Mouse (Mus musculus) olfactory bulb, adult 2 months (tissue): ENCODE data around the gene Snrnp35. TPM values are rescaled to one million over a fixed set of nuclear protein-coding genes. Genes with fewer than 3 reads are reported as not detected.
A peak's percentile ranks its signal among the peaks of the same experiment; 100 is the strongest.

ENCODE experiments used
- H3K27ac ChIP-seq: fragments of 200-500 bp; 2 replicates; pipeline ENCODE4 v1.5.1; 2012; ENCODE audit warnings: low read depth, low read length; ENCODE audit not compliant: insufficient read depth
- H3K4me1 ChIP-seq: fragments of 200-500 bp; 2 replicates; pipeline ENCODE4 v1.6.1; 2012; ENCODE audit warnings: low read length; ENCODE audit not compliant: control insufficient read depth, insufficient read depth
- H3K4me3 ChIP-seq: fragments of 200-500 bp; 2 replicates; pipeline ENCODE4 v1.5.1; 2012; ENCODE audit warnings: mild to moderate bottlenecking, low read depth, low read length, moderate library complexity; ENCODE audit not compliant: insufficient read depth
- CTCF ChIP-seq: fragments of 200-500 bp; IDR thresholded peaks from 2 replicates; pipeline ENCODE4 v1.5.1; 2012; ENCODE audit warnings: low read depth, mild to moderate bottlenecking, low read length, moderate library complexity; ENCODE audit not compliant: insufficient read depth
- POLR2A ChIP-seq: fragments of 200-500 bp; IDR thresholded peaks from 2 replicates; pipeline ENCODE4 v1.6.1; 2012; ENCODE audit warnings: mild to moderate bottlenecking, low read depth, low read length, moderate library complexity; ENCODE audit not compliant: insufficient read depth
- WGBS: fragments of 180-500 bp; shearing (Covaris S2); methylation state at CpG from one replicate; pipeline ENCODE4 v1.1.7; 2018; 5-methylcytosine and 5-hydroxymethylcytosine counted together
- polyA plus RNA-seq: library from polyadenylated mRNA; stranded (reverse); fragments of >200 nt; gene quantifications from 2 replicates; pipeline ENCODE4 v1.2.4, GENCODE M21; 2012; ENCODE audit warnings: low replicate concordance; ENCODE audit not compliant: missing spikeins, insufficient read depth, insufficient read length

Snrnp35 gene
- polyA plus RNA-seq, 1 experiment, result not detected

- Histone ChIP-seq H3K27ac (no peak overlapping the region), H3K4me3 (peak overlapping the region; percentile 63), H3K4me1 (peaks cover 13% of the 10 kb centered on the region)
- TF ChIP-seq POLR2A, result no peak
- no peak for TF ChIP-seq CTCF
- WGBS, result 5% methylated on average over 74 of the region's 77 CpGs
Observed at GRCm38 (mm10) chr5:124445621-124446293, 37.2 kb upstream of the Snrnp35 start.

GRCm38 (mm10) chr5:124446301-124446881 lies 36.5 kb upstream of the Snrnp35 start:
- WGBS, result 4% methylated on average over 15 of the region's 15 CpGs
- H3K4me1 ChIP-seq, result peaks cover 16% of the 10 kb centered on the region
- TF ChIP-seq POLR2A (no peak), CTCF (no peak)
- peak overlapping the region; percentile 63 for H3K4me3 ChIP-seq
- H3K27ac ChIP-seq, result no peak overlapping the region

- TF ChIP-seq CTCF (no peak), POLR2A (no peak)
- Histone ChIP-seq H3K4me3 (no peak overlapping the region), H3K4me1 (peaks cover 29% of the 10 kb centered on the region), H3K27ac (no peak overlapping the region)
- WGBS, result 51% methylated on average over 6 of the region's 6 CpGs
Observed at GRCm38 (mm10) chr5:124449494-124449893, 33.4 kb upstream of the Snrnp35 start.

GRCm38 (mm10) chr5:124450051-124450450 lies 32.9 kb upstream of the Snrnp35 start:
- Histone ChIP-seq H3K4me3 (no peak overlapping the region), H3K4me1 (peaks cover 26% of the 10 kb centered on the region), H3K27ac (no peak overlapping the region)
- 76% methylated on average over 7 of the region's 7 CpGs for WGBS
- TF ChIP-seq POLR2A (no peak), CTCF (no peak)

GRCm38 (mm10) chr5:124450641-124451340 lies 32.1 kb upstream of the Snrnp35 start:
- Histone ChIP-seq H3K4me3 (no peak overlapping the region), H3K4me1 (peaks cover 26% of the 10 kb centered on the region), H3K27ac (no peak overlapping the region)
- TF ChIP-seq POLR2A, result no peak
- TF ChIP-seq CTCF, result no peak
- WGBS, result 79% methylated on average over 16 of the region's 16 CpGs

GRCm38 (mm10) chr5:124452494-124453228 lies 30.3 kb upstream of the Snrnp35 start:
- peak overlapping the region; percentile 37; the same call in 1 of the 2 replicates for H3K27ac ChIP-seq
- H3K4me1 ChIP-seq, result peaks cover 17% of the 10 kb centered on the region
- TF ChIP-seq POLR2A (no peak), CTCF (no peak)
- 44% methylated on average over 15 of the region's 15 CpGs for WGBS
- no peak overlapping the region for H3K4me3 ChIP-seq

- TF ChIP-seq POLR2A (no peak), CTCF (no peak)
- 61% methylated on average over 13 of the region's 13 CpGs for WGBS
- no peak overlapping the region for H3K4me3 ChIP-seq
- H3K27ac ChIP-seq, result peak overlapping the region; percentile 25; the same call in 1 of the 2 replicates
- H3K4me1 ChIP-seq, result peaks cover 17% of the 10 kb centered on the region
Observed at GRCm38 (mm10) chr5:124453339-124454081, 29.4 kb upstream of the Snrnp35 start.

- 88% methylated on average over 1 of the region's 1 CpGs for WGBS
- TF ChIP-seq CTCF (no peak), POLR2A (no peak)
- no peak overlapping the region for H3K4me3 ChIP-seq
- no peak overlapping the region for H3K27ac ChIP-seq
- peaks cover 17% of the 10 kb centered on the region for H3K4me1 ChIP-seq
Observed at GRCm38 (mm10) chr5:124454082-124454419, 28.9 kb upstream of the Snrnp35 start.
